Mouse (Mus musculus): ENCODE measurements around the gene Patj.

The Patj gene

GRCm38 (mm10) chr4:98449564-98450263 lies 54.1 kb downstream of the Patj start:
- no peak for DNase-seq

- no peak for DNase-seq
Measured at GRCm38 (mm10) chr4:98450308-98450707, 54.7 kb downstream of the Patj start.

GRCm38 (mm10) chr4:98450829-98451228 lies 55.2 kb downstream of the Patj start:
- DNase-seq: no peak

- DNase-seq: no peak
Measured at GRCm38 (mm10) chr4:98451259-98451658, 55.7 kb downstream of the Patj start.

GRCm38 (mm10) chr4:98452725-98453124 lies 57.1 kb downstream of the Patj start:
- DNase-seq: no peak

GRCm38 (mm10) chr4:98453231-98453630 lies 57.6 kb downstream of the Patj start:
- peak; percentile 13 for DNase-seq

GRCm38 (mm10) chr4:98455352-98455751 lies 59.8 kb downstream of the Patj start:
- no peak for DNase-seq

- no peak for DNase-seq
Measured at GRCm38 (mm10) chr4:98455910-98456309, 60.3 kb downstream of the Patj start.

DNA sequence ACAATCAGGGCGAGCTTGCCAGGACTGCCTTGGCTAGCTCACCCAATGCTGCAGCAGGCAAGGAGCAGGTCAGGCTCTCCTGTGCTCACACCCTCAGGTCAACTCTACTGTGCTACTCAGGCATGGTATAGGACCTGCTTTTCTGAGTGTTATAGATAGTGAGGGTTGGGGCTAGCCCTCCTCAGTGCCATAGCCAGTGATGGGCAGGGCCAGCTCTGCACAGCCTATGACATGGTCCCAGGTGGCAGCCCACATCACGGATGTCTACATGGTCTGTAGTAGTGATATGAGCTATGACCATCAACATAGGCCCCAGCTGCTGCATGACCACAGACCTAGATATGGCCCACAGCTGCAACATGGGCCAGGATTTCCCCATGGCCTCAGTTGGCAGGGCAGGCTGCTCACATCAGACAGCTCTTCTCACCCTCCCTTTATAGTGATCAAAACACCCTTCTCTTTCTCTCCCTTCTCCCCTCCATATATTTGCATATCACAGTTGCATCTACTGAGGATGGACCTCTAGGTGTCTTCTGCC lies 66.3 kb downstream of the Patj start:
- no peak for DNase-seq

- DNase-seq: no peak
Measured at GRCm38 (mm10) chr4:98465476-98465875, 69.9 kb downstream of the Patj start.

GRCm38 (mm10) chr4:98465886-98466285 lies 70.3 kb downstream of the Patj start:
- DNase-seq: no peak

GRCm38 (mm10) chr4:98471376-98471775 lies 75.8 kb downstream of the Patj start:
- DNase-seq: no peak

DNA sequence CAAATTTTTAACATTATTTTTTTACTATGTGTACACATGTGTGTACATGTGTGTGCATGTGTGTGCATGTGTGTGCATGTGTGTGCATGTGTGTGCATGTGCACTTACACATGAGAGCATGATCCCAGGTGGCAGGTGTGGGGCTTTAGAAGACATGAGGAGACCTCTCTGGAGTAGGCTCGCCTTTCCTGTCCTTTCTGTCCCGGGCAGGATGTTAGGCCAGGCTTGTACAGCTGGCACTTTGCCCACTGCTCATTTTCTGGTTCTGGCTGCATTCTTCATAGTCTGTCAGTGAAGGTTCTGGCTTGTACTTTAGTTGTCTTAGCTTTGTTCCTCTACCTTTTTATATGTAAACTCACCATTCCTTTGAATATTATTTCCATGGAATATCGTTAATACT lies 77.9 kb downstream of the Patj start:
- DNase-seq: peak; percentile 34

DNA sequence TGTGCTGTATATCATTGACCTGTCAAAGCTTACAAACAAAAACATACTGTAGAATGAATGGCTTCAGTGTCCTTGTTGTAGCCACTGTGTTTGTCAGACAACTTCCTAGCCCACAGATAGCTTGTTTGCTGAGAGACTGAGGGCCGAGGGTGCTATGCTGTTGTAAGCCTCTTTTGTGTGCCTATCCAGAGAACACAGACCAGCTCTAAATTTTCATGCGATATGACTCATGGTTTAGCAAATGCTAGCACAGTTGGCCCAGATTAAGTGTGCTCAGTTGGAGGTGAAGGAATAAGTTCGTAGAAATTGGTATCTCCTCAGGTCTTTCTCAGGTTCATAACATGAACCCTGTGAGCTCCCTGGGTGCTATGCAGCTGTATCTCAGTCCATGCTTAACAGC lies 82.4 kb downstream of the Patj start:
- no peak for DNase-seq

DNA sequence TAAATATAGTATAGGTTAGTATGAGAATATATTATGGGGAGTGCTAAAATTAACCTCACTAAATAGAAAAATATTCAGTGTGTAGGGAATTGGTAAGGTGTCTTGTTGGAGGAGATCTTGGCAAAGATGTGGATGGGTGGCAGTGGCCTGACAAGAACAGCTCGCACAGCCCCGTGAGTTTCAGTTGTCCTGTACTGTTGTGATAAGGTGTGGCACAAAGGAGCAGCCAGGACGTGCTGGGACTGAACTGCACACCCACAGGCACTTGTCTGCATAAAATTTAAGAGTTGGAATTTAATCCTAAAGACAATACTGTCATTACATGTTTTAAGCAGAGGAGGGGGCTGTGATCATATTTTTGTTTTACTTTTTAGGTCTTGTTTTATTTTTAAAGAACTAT lies 90.9 kb downstream of the Patj start:
- DNase-seq: no peak

- DNase-seq: no peak
Measured at GRCm38 (mm10) chr4:98486901-98487300, 91.3 kb downstream of the Patj start.

GRCm38 (mm10) chr4:98489386-98489785 lies 93.8 kb downstream of the Patj start:
- DNase-seq: no peak

GRCm38 (mm10) chr4:98498341-98498740 lies 102.8 kb downstream of the Patj start:
- DNase-seq: no peak

DNA sequence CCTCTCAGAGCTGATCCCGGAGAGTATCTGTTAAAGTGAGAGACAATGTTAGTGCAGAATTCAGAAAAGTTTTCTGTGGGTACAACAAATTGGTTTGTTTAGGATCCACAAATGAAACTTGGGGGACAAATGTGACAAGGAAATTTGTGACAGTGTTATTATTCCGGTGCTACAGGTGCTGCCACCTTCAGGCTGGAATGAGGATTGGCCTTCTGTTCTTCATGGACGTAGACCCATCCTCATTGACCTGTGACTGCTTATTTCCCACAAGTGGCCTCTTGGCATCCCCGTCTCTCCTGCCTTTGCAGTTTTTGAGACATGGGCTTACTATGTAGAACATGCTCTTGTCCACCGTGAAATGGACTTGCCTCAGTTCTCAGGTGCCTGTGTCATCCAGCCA lies 104.6 kb downstream of the Patj start:
- peak; percentile 14 for DNase-seq

DNA sequence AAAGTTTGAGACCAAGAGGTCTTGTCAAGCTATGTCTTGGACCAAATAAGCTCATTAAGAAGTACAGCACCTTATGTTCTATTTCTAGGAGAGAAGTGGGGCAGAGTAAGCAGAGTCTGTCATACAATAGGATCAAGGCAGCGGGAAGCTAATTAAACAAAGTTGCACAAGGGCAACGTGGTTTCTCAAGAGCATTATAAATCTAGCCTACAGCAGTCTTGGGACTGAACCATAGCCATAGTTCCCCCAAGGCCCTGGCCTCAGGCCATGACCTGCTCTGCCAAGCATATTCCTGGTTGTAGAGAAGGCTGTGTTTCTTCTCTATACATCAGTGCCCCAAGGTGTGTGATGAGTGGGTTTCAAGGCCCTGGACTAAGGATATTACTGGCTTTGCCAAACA lies 105.3 kb downstream of the Patj start:
- DNase-seq: no peak

GRCm38 (mm10) chr4:98504743-98505142 lies 109.2 kb downstream of the Patj start:
- DNase-seq: no peak

DNA sequence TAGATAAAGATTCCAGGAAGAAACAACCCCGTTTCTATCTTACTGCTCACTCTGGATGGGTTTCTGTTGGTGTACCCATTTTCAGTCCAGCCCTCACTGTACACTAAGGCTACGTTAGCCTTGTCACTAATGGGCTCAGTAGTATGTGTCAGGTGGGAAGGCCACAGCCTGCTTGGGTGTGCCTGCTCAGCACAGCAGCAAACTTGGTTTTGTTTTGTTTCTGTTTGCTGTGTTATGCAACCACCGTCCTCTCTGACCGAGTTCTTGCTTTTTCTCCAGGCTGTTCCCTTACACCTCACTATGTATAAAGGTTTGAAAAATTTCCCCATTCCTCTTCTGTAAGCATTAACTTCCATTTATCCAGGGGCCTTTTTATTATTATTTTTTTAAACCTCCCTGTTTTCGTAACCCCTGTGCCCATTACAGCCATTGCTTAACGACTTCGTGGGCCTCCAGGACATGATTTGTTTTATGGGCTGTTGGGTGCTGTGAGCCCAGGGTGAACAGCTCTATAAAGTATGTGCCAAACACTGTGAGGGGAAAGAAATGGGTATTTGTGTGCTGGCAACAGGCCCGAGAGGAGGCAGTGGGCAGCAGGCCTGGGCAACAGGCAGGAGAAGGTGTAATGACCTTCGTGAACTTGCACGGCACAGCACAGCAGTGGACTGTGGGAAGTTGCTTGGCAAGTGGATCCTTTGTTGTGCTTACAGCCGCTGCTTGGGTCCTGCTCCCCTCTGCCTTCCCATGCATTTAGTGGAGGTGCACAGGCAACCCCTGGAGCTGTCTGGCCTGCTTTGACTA lies 113.1 kb downstream of the Patj start:
- DNase-seq: peak; percentile 5

DNA sequence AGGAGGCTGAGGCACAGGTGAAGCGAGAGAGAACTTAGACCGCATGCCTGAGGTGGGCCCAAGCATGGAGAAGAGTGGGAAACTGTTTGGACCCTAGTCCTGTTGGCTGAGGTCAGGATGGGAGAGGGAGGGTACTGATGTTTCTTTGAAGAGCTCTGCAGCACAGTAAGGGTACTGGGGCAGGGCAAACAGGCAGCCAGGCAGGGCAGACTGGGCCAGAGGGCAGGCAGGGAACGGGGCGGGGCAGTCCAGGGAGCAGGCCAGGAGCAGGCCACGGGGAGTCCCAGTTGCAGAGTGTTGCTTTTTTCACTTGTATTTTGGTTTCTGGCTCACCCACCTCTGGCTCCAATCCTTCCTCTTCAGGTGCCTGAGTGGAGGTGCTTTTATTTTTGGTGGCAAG lies 114.4 kb downstream of the Patj start:
- no peak for DNase-seq

- peak; percentile 18 for DNase-seq
Measured at GRCm38 (mm10) chr4:98511296-98511695, 115.7 kb downstream of the Patj start.
